In the genomic region with DNA sequence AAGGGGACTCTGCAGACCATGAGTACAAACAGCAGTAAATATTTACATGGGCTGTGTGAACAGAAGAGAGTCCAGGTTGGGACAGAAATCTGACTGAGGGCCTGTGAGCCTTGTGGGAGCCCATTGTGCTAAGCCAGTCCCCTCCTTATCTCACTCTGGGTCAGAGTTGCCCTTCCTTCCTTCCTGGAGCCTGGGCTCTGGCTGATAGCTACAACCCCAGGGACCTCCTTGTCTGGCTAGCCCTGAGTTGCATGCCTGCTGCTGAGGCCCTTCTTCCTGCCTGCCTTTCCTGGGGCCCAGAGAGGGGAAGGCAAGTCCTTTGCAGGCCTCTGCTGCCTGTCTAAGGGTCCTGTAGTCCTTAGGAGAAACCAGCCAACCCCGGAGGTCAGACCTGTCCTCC, we compare ENCODE assay signal across 8 mouse cellular contexts. TPM values are rescaled to one million over a fixed set of nuclear protein-coding genes. Genes with fewer than 3 reads are reported as not detected.
DNase-seq lines count a peak whose midpoint lies in the region; ATAC-seq and TF ChIP-seq lines count a peak whose summit lies in the region.

No protein-coding gene starts in this region.

- H3K27me3 ChIP-seq in kidney, adult 2 months (replicated peaks; ENCODE audit: control insufficient read depth, insufficient read depth, low read length): no peaks in the 10 kb centered on the region
- no peaks in the 10 kb centered on the region for H3K27me3 ChIP-seq in lung, embryonic 15.5 days
- no peaks in the 10 kb centered on the region for H3K27me3 ChIP-seq in thymus, adult 2 months (ENCODE audit: control insufficient read depth, insufficient read depth, low read length)

- H3K4me3 ChIP-seq in layer of hippocampus, adult 2 months: no peak overlapping the region
- H3K4me3 ChIP-seq in kidney, adult 2 months (ENCODE audit: insufficient read depth, low read depth, low read length): no peak overlapping the region
- H3K4me3 ChIP-seq in lung, embryonic 15.5 days: no peak overlapping the region
- H3K4me3 ChIP-seq in thymus, adult 2 months (ENCODE audit: control insufficient read depth, insufficient read depth, low read length): no peak overlapping the region

- peaks cover 60% of the 10 kb centered on the region for H3K4me1 ChIP-seq in kidney, adult 2 months (ENCODE audit: control insufficient read depth, insufficient read depth, low read length)
- H3K4me1 ChIP-seq in lung, embryonic 15.5 days: peaks cover 64% of the 10 kb centered on the region
- H3K4me1 ChIP-seq in thymus, adult 2 months (replicated peaks; ENCODE audit: control insufficient read depth, insufficient read depth, low read length): peaks cover 16% of the 10 kb centered on the region

- peak; percentile 75 for ATAC-seq in lung, embryonic 15.5 days (ENCODE audit: borderline replicate concordance, extremely low read depth, low FRiP score, low TSS enrichment)
- no peak for ATAC-seq in activated CD4-positive, CD25-positive, alpha-beta regulatory T cell, adult 4 months

- H3K27ac ChIP-seq in layer of hippocampus, adult 2 months: peak overlapping the region; percentile 69
- peak overlapping the region; percentile 74 for H3K27ac ChIP-seq in kidney, adult 2 months (ENCODE audit: insufficient read depth, low read depth, low read length)
- peak overlapping the region; percentile 92 for H3K27ac ChIP-seq in lung, embryonic 15.5 days
- H3K27ac ChIP-seq in thymus, adult 2 months (ENCODE audit: control insufficient read depth, insufficient read depth, low read length): no peak overlapping the region

- 0 out of 2 replicates have a peak overlapping the region, but pooled peaks have one; percentile 15 for H3K9ac ChIP-seq in lung, embryonic 15.5 days

- 16% methylated on average over 1 of the region's 1 CpGs for WGBS in kidney, adult 2 months
- 24% methylated on average over 1 of the region's 1 CpGs for WGBS in lung, embryonic 15.5 days
- WGBS in thymus, adult 2 months: 10% methylated on average over 1 of the region's 1 CpGs

- H3K36me3 ChIP-seq in kidney, adult 2 months (ENCODE audit: control insufficient read depth, insufficient read depth, low read length): 0 out of 2 replicates have a peak, but pooled peaks cover 1% of the 10 kb centered on the region
- peaks cover 12% of the 10 kb centered on the region; the same call in 1 of the 2 replicates for H3K36me3 ChIP-seq in lung, embryonic 15.5 days
- H3K36me3 ChIP-seq in thymus, adult 2 months (ENCODE audit: control insufficient read depth, insufficient read depth, low read length): peaks cover 7% of the 10 kb centered on the region; the same call in 1 of the 2 replicates

- no peak for TF ChIP-seq CTCF in layer of hippocampus, adult 2 months (conservative IDR thresholded peaks at IDR 0.05)
- no peak for TF ChIP-seq CTCF in kidney, adult 2 months (conservative IDR thresholded peaks at IDR 0.05; ENCODE audit: insufficient read depth, insufficient read length, low read depth, low read length)
- no peak for TF ChIP-seq CTCF in thymus, adult 2 months (IDR thresholded peaks at IDR 0.05; ENCODE audit: borderline replicate concordance, control insufficient read depth, extremely low read depth, insufficient read depth, low read length, poor library complexity)

- no peak for DNase-seq in layer of hippocampus, adult 2 months (ENCODE audit: low spot score in 2 of 2)
- no peak for DNase-seq in layer of hippocampus, adult 9-10 months (ENCODE audit: low spot score)
- DNase-seq in heart, adult 8-10 months (ENCODE audit: low spot score): peak; percentile 57
- DNase-seq in kidney, adult 2 months: peak; percentile 79
- DNase-seq in thymus, postnatal 36 days: no peak
- no peak for DNase-seq in thymus, adult 2 months

- TF ChIP-seq POLR2A in kidney, adult 2 months (IDR thresholded peaks at IDR 0.05; ENCODE audit: low read depth, low read length): no peak
- no peak for TF ChIP-seq POLR2A in thymus, adult 2 months (IDR thresholded peaks at IDR 0.05; ENCODE audit: control insufficient read depth, extremely low read depth, insufficient read depth, low read length, poor library complexity)

- H3K9me3 ChIP-seq in lung, embryonic 15.5 days: no peaks in the 10 kb centered on the region

- H3K4me2 ChIP-seq in lung, embryonic 15.5 days: no peak overlapping the region

RNA-seq across cellular contexts. Expression of gene Trim8, which starts 46.5 kb away (rescaled TPM):
- total RNA-seq in layer of hippocampus, adult 2 months (2021): 100 to 1,000 TPM in 1 of 2 experiments, 10 to 100 TPM in 1; 99.9 to 108 TPM
- 10 to 100 TPM; 31.5 to 38.8 (median 37.6) TPM for total RNA-seq in heart, adult 8-10 months (2022)
- polyA plus RNA-seq in kidney, adult 2 months (2012; rRNA removed): 41.3 and 43.6 TPM in 2 replicates
- 22.2 and 27.8 TPM in 2 replicates for polyA plus RNA-seq in lung, embryonic 15.5 days (2015; fragmentation: Nextera tagmentation; extraction: Ambion mirVana)
- 10 to 100 TPM; 15.8 to 21.3 TPM for polyA plus RNA-seq in activated CD4-positive, CD25-positive, alpha-beta regulatory T cell, adult 4 months (2017; shearing (Covaris generic))
- 57.9 and 78.2 TPM in 2 replicates for polyA plus RNA-seq in thymus, adult 2 months (2012; rRNA removed)

RNA-seq across cellular contexts. Expression of gene Sufu, which starts 58.3 kb away (rescaled TPM):
- total RNA-seq in layer of hippocampus, adult 2 months (2021): 10 to 100 TPM; 20.3 to 23.2 TPM
- total RNA-seq in heart, adult 8-10 months (2022): 10 to 100 TPM; 11.7 to 13.0 (median 12.1) TPM
- polyA plus RNA-seq in kidney, adult 2 months (2012; rRNA removed): 38.2 and 39.7 TPM in 2 replicates
- polyA plus RNA-seq in lung, embryonic 15.5 days (2015; fragmentation: Nextera tagmentation; extraction: Ambion mirVana): 31.9 and 34.5 TPM in 2 replicates
- 10 to 100 TPM in 1 of 2 experiments, 1 to 10 TPM in 1; 9.4 to 12.2 TPM for polyA plus RNA-seq in activated CD4-positive, CD25-positive, alpha-beta regulatory T cell, adult 4 months (2017; shearing (Covaris generic))
- 31.3 and 40.8 TPM in 2 replicates for polyA plus RNA-seq in thymus, adult 2 months (2012; rRNA removed)

RNA-seq across cellular contexts. Expression of gene Actr1a, which starts 59.5 kb away (rescaled TPM):
- total RNA-seq in layer of hippocampus, adult 2 months (2021): 100 to 1,000 TPM; 179 to 184 TPM
- 10 to 100 TPM; 86.7 to 93.0 (median 89.0) TPM for total RNA-seq in heart, adult 8-10 months (2022)
- 73.8 and 80.4 TPM in 2 replicates for polyA plus RNA-seq in kidney, adult 2 months (2012; rRNA removed)
- polyA plus RNA-seq in lung, embryonic 15.5 days (2015; fragmentation: Nextera tagmentation; extraction: Ambion mirVana): 137 and 139 TPM in 2 replicates
- polyA plus RNA-seq in activated CD4-positive, CD25-positive, alpha-beta regulatory T cell, adult 4 months (2017; shearing (Covaris generic)): 10 to 100 TPM; 86.1 to 87.6 TPM
- 163 and 164 TPM in 2 replicates for polyA plus RNA-seq in thymus, adult 2 months (2012; rRNA removed)

Comparison
In these comparisons a context has a peak if more than half of its experiments do, and no peak if none do; other contexts are left out.
1. DNase-seq: peak in heart, adult 8-10 months (single experiment) and kidney, adult 2 months (single experiment); none in layer of hippocampus, adult 2 months (0 of 2), layer of hippocampus, adult 9-10 months (single experiment), thymus, postnatal 36 days (0 of 2) and thymus, adult 2 months (single experiment).